Mouse (Mus musculus): ENCODE measurements around the gene Olfr541. TPM values are rescaled to one million over a fixed set of nuclear protein-coding genes. Genes with fewer than 3 reads are reported as not detected.

Olfr541 gene
- polyA plus RNA-seq, 1 experiment from 2014 or later: not detected

GRCm38 (mm10) chr7:140747402-140747801, 50.3 kb downstream of the Olfr541 start:
- H3K9ac ChIP-seq: no peak overlapping the region

GRCm38 (mm10) chr7:140748116-140748826, 51.2 kb downstream of the Olfr541 start:
- Histone ChIP-seq H3K27me3 (replicated peaks) (no peaks in the 10 kb centered on the region), H3K9me3 (replicated peaks) (no peaks in the 10 kb centered on the region), H3K4me2 (no peak overlapping the region), H3K27ac (no peak overlapping the region), H3K4me3 (no peak overlapping the region), H3K36me3 (no peaks in the 10 kb centered on the region), H3K4me1 (no peaks in the 10 kb centered on the region), H3K9ac (no peak overlapping the region)
- 58% methylated on average over 6 of the region's 6 CpGs for WGBS (ENCODE audit: insufficient replicate concordance)
- no peak for ATAC-seq

More at GRCm38 (mm10) chr7:140747402-140747801, 50.3 kb downstream of the Olfr541 start:
- no peak for ATAC-seq
- Histone ChIP-seq H3K9me3 (replicated peaks) (no peaks in the 10 kb centered on the region), H3K4me1 (no peaks in the 10 kb centered on the region), H3K4me3 (no peak overlapping the region), H3K36me3 (no peaks in the 10 kb centered on the region), H3K4me2 (no peak overlapping the region), H3K27ac (no peak overlapping the region), H3K27me3 (replicated peaks) (no peaks in the 10 kb centered on the region)
- 65% methylated on average over 3 of the region's 3 CpGs for WGBS (ENCODE audit: insufficient replicate concordance)

- H3K9ac ChIP-seq: no peak overlapping the region
- H3K27me3 ChIP-seq (replicated peaks): no peaks in the 10 kb centered on the region
- no peaks in the 10 kb centered on the region for H3K36me3 ChIP-seq
- H3K4me3 ChIP-seq: no peak overlapping the region
- H3K9me3 ChIP-seq (replicated peaks): no peaks in the 10 kb centered on the region
- H3K27ac ChIP-seq: no peak overlapping the region
- H3K4me1 ChIP-seq: no peaks in the 10 kb centered on the region
- 58% methylated on average over 3 of the region's 3 CpGs for WGBS (ENCODE audit: insufficient replicate concordance)
- no peak for ATAC-seq
- no peak overlapping the region for H3K4me2 ChIP-seq
These were observed 51.7 kb downstream of the Olfr541 start for GRCm38 (mm10) chr7:140748827-140749160.

GRCm38 (mm10) chr7:140754556-140754955, 57.5 kb downstream of the Olfr541 start:
- no peak overlapping the region for H3K4me2 ChIP-seq
- H3K27ac ChIP-seq: no peak overlapping the region
- no peak for ATAC-seq
- no peaks in the 10 kb centered on the region for H3K27me3 ChIP-seq (replicated peaks)
- no peaks in the 10 kb centered on the region for H3K4me1 ChIP-seq
- no peak overlapping the region for H3K4me3 ChIP-seq
- no peaks in the 10 kb centered on the region for H3K9me3 ChIP-seq (replicated peaks)
- no peaks in the 10 kb centered on the region for H3K36me3 ChIP-seq
- no peak overlapping the region for H3K9ac ChIP-seq

Other genes starting within 250 kb of the Olfr541 start
- gene Olfr533, start 233.9 kb upstream of the Olfr541 start, polyA plus RNA-seq (2016; fragmentation: Nextera tagmentation; extraction: Ambion mirVana): not detected in 2 replicates
- gene Olfr535, start 213.1 kb upstream of the Olfr541 start, polyA plus RNA-seq (2016; fragmentation: Nextera tagmentation; extraction: Ambion mirVana): not detected in 2 replicates
- gene Olfr536, start 189.9 kb upstream of the Olfr541 start, polyA plus RNA-seq (2016; fragmentation: Nextera tagmentation; extraction: Ambion mirVana): not detected in 2 replicates
- gene Olfr538, start 129.4 kb upstream of the Olfr541 start, polyA plus RNA-seq (2016; fragmentation: Nextera tagmentation; extraction: Ambion mirVana): not detected in 2 replicates
- not detected in 2 replicates for gene Olfr46, start 96.0 kb upstream of the Olfr541 start, polyA plus RNA-seq (2016; fragmentation: Nextera tagmentation; extraction: Ambion mirVana)
- not detected in 2 replicates for gene Olfr61, start 68.3 kb upstream of the Olfr541 start, polyA plus RNA-seq (2016; fragmentation: Nextera tagmentation; extraction: Ambion mirVana)
- not detected in 2 replicates for gene Olfr53, start 50.8 kb upstream of the Olfr541 start, polyA plus RNA-seq (2016; fragmentation: Nextera tagmentation; extraction: Ambion mirVana)
- gene Olfr539, start 37.3 kb upstream of the Olfr541 start, polyA plus RNA-seq (2016; fragmentation: Nextera tagmentation; extraction: Ambion mirVana): not detected in 2 replicates
- not detected in 2 replicates for gene Olfr45, start 15.3 kb upstream of the Olfr541 start, polyA plus RNA-seq (2016; fragmentation: Nextera tagmentation; extraction: Ambion mirVana)
- not detected in 2 replicates for gene Cyp2e1, start 66.5 kb downstream of the Olfr541 start, polyA plus RNA-seq (2016; fragmentation: Nextera tagmentation; extraction: Ambion mirVana)
- gene Syce1, start 90.6 kb downstream of the Olfr541 start, polyA plus RNA-seq (2016; fragmentation: Nextera tagmentation; extraction: Ambion mirVana): 0.15 TPM in 1 of 2 replicates, not detected in the other
- 0.43 and 0.51 TPM in 2 replicates for gene Zfp941, start 124.9 kb downstream of the Olfr541 start, polyA plus RNA-seq (2016; fragmentation: Nextera tagmentation; extraction: Ambion mirVana)
- gene Urah, start 137.8 kb downstream of the Olfr541 start, polyA plus RNA-seq (2016; fragmentation: Nextera tagmentation; extraction: Ambion mirVana): 4.5 and 4.6 TPM in 2 replicates
- gene Scgb1c1, start 148.3 kb downstream of the Olfr541 start, polyA plus RNA-seq (2016; fragmentation: Nextera tagmentation; extraction: Ambion mirVana): not detected in 2 replicates
- gene Odf3, start 150.5 kb downstream of the Olfr541 start, polyA plus RNA-seq (2016; fragmentation: Nextera tagmentation; extraction: Ambion mirVana): 0.07 TPM in 1 of 2 replicates, not detected in the other
- not detected in 2 replicates for gene Gm45785, start 159.1 kb downstream of the Olfr541 start, polyA plus RNA-seq (2016; fragmentation: Nextera tagmentation; extraction: Ambion mirVana)
- gene Ric8a, start 159.7 kb downstream of the Olfr541 start, polyA plus RNA-seq (2016; fragmentation: Nextera tagmentation; extraction: Ambion mirVana): 30.7 and 33.8 TPM in 2 replicates
- 17.4 and 18.0 TPM in 2 replicates for gene Bet1l, start 160.3 kb downstream of the Olfr541 start, polyA plus RNA-seq (2016; fragmentation: Nextera tagmentation; extraction: Ambion mirVana)
- gene Psmd13, start 184.7 kb downstream of the Olfr541 start, polyA plus RNA-seq (2016; fragmentation: Nextera tagmentation; extraction: Ambion mirVana): 204 and 213 TPM in 2 replicates
- gene Sirt3, start 185.0 kb downstream of the Olfr541 start, polyA plus RNA-seq (2016; fragmentation: Nextera tagmentation; extraction: Ambion mirVana): 16.0 and 18.1 TPM in 2 replicates
- not detected in 2 replicates for gene Cox8b, start 203.2 kb downstream of the Olfr541 start, polyA plus RNA-seq (2016; fragmentation: Nextera tagmentation; extraction: Ambion mirVana)
- gene Nlrp6, start 223.6 kb downstream of the Olfr541 start, polyA plus RNA-seq (2016; fragmentation: Nextera tagmentation; extraction: Ambion mirVana): 1.1 and 1.4 TPM in 2 replicates
- 7.8 and 7.9 TPM in 2 replicates for gene Pgghg, start 244.1 kb downstream of the Olfr541 start, polyA plus RNA-seq (2016; fragmentation: Nextera tagmentation; extraction: Ambion mirVana)

Data from liver, embryonic 12.5 days (tissue).